Mouse (Mus musculus) MEL (cell line): Measurements from ENCODE around the gene Pax3. TPM values are rescaled to one million over a fixed set of nuclear protein-coding genes. Genes with fewer than 3 reads are reported as not detected.

ENCODE experiments used
- DNase-seq: peaks from one replicate; pipeline ENCODE4 v3.0.0; 2011; ENCODE audit warnings: low read depth, low spot score
- H3K27ac ChIP-seq: 2 replicates; pipeline ENCODE4 v1.5.1; 2012; ENCODE audit warnings: low read depth, mild to moderate bottlenecking, control low read depth, low read length, moderate library complexity; ENCODE audit not compliant: control insufficient read depth
- H3K27me3 ChIP-seq, 2 experiments: fragments of 150-350 bp in 1 of 2; sonication (generic) in 1 of 2; 2 replicates each; pipeline ENCODE4 v1.6.1; 2012; ENCODE audit warnings: low read length in 2 of 2, mild to moderate bottlenecking in 2 of 2, improper control_type of control experiment in 1 of 2, moderate library complexity in 1 of 2; ENCODE audit not compliant: insufficient read depth in 2 of 2, control insufficient read depth in 1 of 2
- H3K36me3 ChIP-seq, 2 experiments: 2 replicates each; pipeline ENCODE4 v1.6.1; 2012 to 2014; ENCODE audit warnings: low read length in 2 of 2, improper control_type of control experiment in 1 of 2, inconsistent platforms in 1 of 2, mild to moderate bottlenecking in 1 of 2; ENCODE audit not compliant: insufficient read depth in 2 of 2, control insufficient read depth in 1 of 2
- H3K4me1 ChIP-seq, 2 experiments: fragments of 150-350 bp in 1 of 2; sonication (generic) in 1 of 2; 2 replicates each; pipeline ENCODE4 v1.6.1; 2012; ENCODE audit warnings: low read length in 2 of 2, improper control_type of control experiment in 1 of 2, mild to moderate bottlenecking in 1 of 2; ENCODE audit not compliant: insufficient read depth in 2 of 2, control insufficient read depth in 1 of 2
- H3K4me3 ChIP-seq, 2 experiments: fragments of 150-350 bp in 1 of 2; sonication (generic) in 1 of 2; 2 replicates each; pipeline ENCODE4 v1.5.1; 2012; ENCODE audit warnings: low read depth in 2 of 2, low read length in 2 of 2, mild to moderate bottlenecking in 2 of 2, moderate library complexity in 2 of 2, control low read depth in 1 of 2, improper control_type of control experiment in 1 of 2; ENCODE audit not compliant: control insufficient read depth in 1 of 2, insufficient read depth in 1 of 2
- H3K79me2 ChIP-seq: 2 replicates; pipeline ENCODE4 v1.6.1; 2012; ENCODE audit warnings: mild to moderate bottlenecking, low read length, moderate library complexity; ENCODE audit not compliant: control insufficient read depth, poor library complexity, insufficient read depth
- H3K9ac ChIP-seq: 2 replicates; pipeline ENCODE4 v1.6.1; 2012; ENCODE audit warnings: low read depth, mild to moderate bottlenecking, control low read depth, low read length, moderate library complexity; ENCODE audit not compliant: control insufficient read depth, poor library complexity, severe bottlenecking
- H3K9me3 ChIP-seq: fragments of 150-350 bp; sonication (generic); replicated peaks from 2 replicates; pipeline ENCODE4 v1.6.1; 2012; ENCODE audit warnings: mild to moderate bottlenecking, low read length, improper control_type of control experiment, moderate library complexity; ENCODE audit not compliant: insufficient read depth
- CHD2 ChIP-seq: IDR thresholded peaks from 2 replicates; pipeline ENCODE4 v1.6.1; 2011; ENCODE audit warnings: low read length, improper control_type of control experiment
- E2F4 ChIP-seq: IDR thresholded peaks from 2 replicates; pipeline ENCODE4 v1.6.1; 2011; ENCODE audit warnings: low read depth, low read length, improper control_type of control experiment, borderline replicate concordance
- ELF1 ChIP-seq: IDR thresholded peaks from 2 replicates; pipeline ENCODE4 v1.6.1; 2014; ENCODE audit warnings: low read depth, mild to moderate bottlenecking, inconsistent platforms, low read length, improper control_type of control experiment, moderate library complexity
- ETS1 ChIP-seq: IDR thresholded peaks from 2 replicates; pipeline ENCODE4 v1.6.1; 2012; ENCODE audit warnings: low read depth, mild to moderate bottlenecking, inconsistent platforms, low read length, improper control_type of control experiment, moderate library complexity
- GABPA ChIP-seq: IDR thresholded peaks from 2 replicates; pipeline ENCODE4 v1.6.1; 2012; ENCODE audit warnings: low read depth, mild to moderate bottlenecking, inconsistent platforms, low read length, improper control_type of control experiment, moderate library complexity
- JUND ChIP-seq: IDR thresholded peaks from 2 replicates; pipeline ENCODE4 v1.6.1; 2011; ENCODE audit warnings: low read depth, mild to moderate bottlenecking, improper control_type of control experiment, low read length
- KAT2A ChIP-seq: conservative IDR thresholded peaks from 2 replicates; pipeline ENCODE4 v1.6.1; 2012; ENCODE audit warnings: low read depth, low read length, improper control_type of control experiment, inconsistent platforms
- MAZ ChIP-seq: IDR thresholded peaks from 2 replicates; pipeline ENCODE4 v1.6.1; 2012; ENCODE audit warnings: low read depth, mild to moderate bottlenecking, inconsistent platforms, low read length, improper control_type of control experiment
- MYB ChIP-seq: IDR thresholded peaks from 2 replicates; pipeline ENCODE4 v1.6.1; 2011; ENCODE audit warnings: mild to moderate bottlenecking, low read depth, low read length, improper control_type of control experiment
- MYC ChIP-seq: IDR thresholded peaks from 2 replicates; pipeline ENCODE4 v1.6.1; 2011; ENCODE audit warnings: low read depth, mild to moderate bottlenecking, low read length, improper control_type of control experiment, moderate library complexity
- NELFE ChIP-seq: IDR thresholded peaks from 2 replicates; pipeline ENCODE4 v1.6.1; 2011; ENCODE audit warnings: low read depth, low read length, improper control_type of control experiment
- POLR2A ChIP-seq, 2 experiments: IDR thresholded peaks; 2 replicates each; pipeline ENCODE4 v1.6.1; 2011 to 2012; ENCODE audit warnings: low read length in 2 of 2, mild to moderate bottlenecking in 2 of 2, control low read depth in 1 of 2, improper control_type of control experiment in 1 of 2, low read depth in 1 of 2, moderate library complexity in 1 of 2; ENCODE audit not compliant: control insufficient read depth in 1 of 2, insufficient read depth in 1 of 2, poor library complexity in 1 of 2
- POLR2AphosphoS5 ChIP-seq: IDR thresholded peaks from 2 replicates; pipeline ENCODE4 v1.6.1; 2012; ENCODE audit warnings: low read depth, borderline replicate concordance, mild to moderate bottlenecking, inconsistent platforms, low read length, moderate library complexity, mixed read lengths
- RAD21 ChIP-seq: IDR thresholded peaks from 2 replicates; pipeline ENCODE4 v1.6.1; 2011; ENCODE audit warnings: mild to moderate bottlenecking, low read depth, low read length, improper control_type of control experiment
- SIN3A ChIP-seq: IDR thresholded peaks from 2 replicates; pipeline ENCODE4 v1.6.1; 2012; ENCODE audit warnings: low read length, improper control_type of control experiment, inconsistent platforms
- TAL1 ChIP-seq: IDR thresholded peaks from 2 replicates; pipeline ENCODE4 v1.6.1; 2012; ENCODE audit warnings: mild to moderate bottlenecking, inconsistent platforms, low read length, moderate library complexity, mixed read lengths
- UBTF ChIP-seq: IDR thresholded peaks from 2 replicates; pipeline ENCODE4 v1.6.1; 2012; ENCODE audit warnings: low read depth, mild to moderate bottlenecking, inconsistent platforms, low read length, improper control_type of control experiment, moderate library complexity, borderline replicate concordance; ENCODE audit not compliant: insufficient read depth
- ZC3H11A ChIP-seq: IDR thresholded peaks from 2 replicates; pipeline ENCODE4 v1.6.1; 2012; ENCODE audit warnings: low read depth, mild to moderate bottlenecking, inconsistent platforms, low read length, improper control_type of control experiment
- ZKSCAN1 ChIP-seq: IDR thresholded peaks from 2 replicates; pipeline ENCODE4 v1.6.1; 2012; ENCODE audit warnings: low read depth, mild to moderate bottlenecking, inconsistent platforms, low read length, improper control_type of control experiment, moderate library complexity
- ZMIZ1 ChIP-seq: IDR thresholded peaks from 2 replicates; pipeline ENCODE4 v1.6.1; 2012; ENCODE audit warnings: low read depth, mild to moderate bottlenecking, inconsistent platforms, low read length, improper control_type of control experiment, moderate library complexity
- ZNF384 ChIP-seq: IDR thresholded peaks from 2 replicates; pipeline ENCODE4 v1.6.1; 2012; ENCODE audit warnings: low read depth, mild to moderate bottlenecking, inconsistent platforms, low read length, improper control_type of control experiment
- polyA plus RNA-seq, 2 experiments: library from polyadenylated mRNA; stranded (reverse) in 1 of 2; unstranded in 1 of 2; fragments of >175 nt in 1 of 2; fragments of >200 nt in 1 of 2; gene quantifications; 2 replicates each; pipeline versions ENCODE4 v1.2.1 to v1.2.4; 2012; ENCODE audit warnings: low replicate concordance in 2 of 2, low read depth in 1 of 2; ENCODE audit not compliant: insufficient read length in 2 of 2, insufficient read depth in 1 of 2, missing spikeins in 1 of 2
- total RNA-seq: library from RNA; depleted of rRNA; stranded (reverse); fragments of 300-350 nt; gene quantifications from 2 replicates; pipeline ENCODE4 v1.2.3, GENCODE M21; 2012

Pax3 gene
- total and polyA plus RNA-seq, 3 experiments, result not detected

DNA sequence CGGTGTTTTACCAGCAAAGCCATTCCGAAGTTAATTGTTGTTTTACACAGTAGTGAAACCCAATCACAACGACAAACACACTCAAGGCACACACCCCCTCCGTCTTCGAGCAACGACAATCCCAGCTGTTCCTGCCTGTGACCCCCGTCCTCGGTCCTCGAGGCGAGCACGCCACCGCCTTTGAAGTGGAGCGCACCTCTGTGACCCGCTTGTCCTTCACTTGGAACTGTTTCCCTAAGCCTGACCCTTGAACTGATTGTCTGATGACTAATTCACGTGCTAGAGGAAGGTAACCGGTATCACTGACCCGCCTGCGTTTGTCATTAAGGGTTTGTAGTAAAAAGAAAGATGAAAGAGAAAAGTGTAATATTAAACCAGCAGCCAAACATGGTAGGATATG is 115.2 kb downstream of the Pax3 start:
- no peak for TF ChIP-seq SIN3A
- no peak for TF ChIP-seq CHD2
- no peak for TF ChIP-seq RAD21
- TF ChIP-seq POLR2A (IDR thresholded peaks at IDR 0.05; ENCODE audit: control insufficient read depth in 1 of 2, insufficient read depth in 1 of 2, low read depth in 1 of 2, low read length in 2 of 2, poor library complexity in 1 of 2), result no peak
- TF ChIP-seq UBTF, result no peak
- TF ChIP-seq ZC3H11A, result no peak
- TF ChIP-seq MYB, result no peak
- no peak for TF ChIP-seq JUND
- TF ChIP-seq ZKSCAN1, result no peak
- no peak for TF ChIP-seq ZNF384
- TF ChIP-seq ZMIZ1, result no peak
- Histone ChIP-seq H3K9me3 (no peaks in the 10 kb centered on the region), H3K36me3 (no peaks in the 10 kb centered on the region)

GRCm38 (mm10) chr1:78060850-78061249 is 136.1 kb downstream of the Pax3 start:
- no peak overlapping the region for H3K9ac ChIP-seq
- no peaks in the 10 kb centered on the region for H3K4me1 ChIP-seq
- no peaks in the 10 kb centered on the region for H3K27me3 ChIP-seq
- no peaks in the 10 kb centered on the region for H3K79me2 ChIP-seq
- no peak for DNase-seq
- H3K27ac ChIP-seq, result no peak overlapping the region
- TF ChIP-seq ETS1, result no peak
- TF ChIP-seq TAL1, result no peak
- no peak for TF ChIP-seq POLR2A (IDR thresholded peaks at IDR 0.05; ENCODE audit: control insufficient read depth in 1 of 2, insufficient read depth in 1 of 2, low read depth in 1 of 2, low read length in 2 of 2, poor library complexity in 1 of 2)
- TF ChIP-seq MAZ, result no peak
- no peak for TF ChIP-seq CHD2
- TF ChIP-seq POLR2AphosphoS5, result no peak
- no peak for TF ChIP-seq KAT2A
- no peak for TF ChIP-seq ELF1
- no peak for TF ChIP-seq MYB
- no peak for TF ChIP-seq MYC
- no peak for TF ChIP-seq E2F4
- TF ChIP-seq NELFE, result no peak
- no peak for TF ChIP-seq GABPA
- H3K4me3 ChIP-seq, result no peak overlapping the region
- no peaks in the 10 kb centered on the region for H3K36me3 ChIP-seq
- H3K9me3 ChIP-seq, result no peaks in the 10 kb centered on the region

More for the DNA sequence above, 115.2 kb downstream of the Pax3 start:
- no peak overlapping the region for H3K4me3 ChIP-seq
- no peaks in the 10 kb centered on the region for H3K27me3 ChIP-seq
- no peak overlapping the region for H3K9ac ChIP-seq
- no peak overlapping the region for H3K27ac ChIP-seq
- DNase-seq, result no peak
- H3K79me2 ChIP-seq, result no peaks in the 10 kb centered on the region
- H3K4me1 ChIP-seq, result no peaks in the 10 kb centered on the region
